Mouse (Mus musculus) kidney, embryonic 15.5 days (tissue): ENCODE data around the gene Prss38. TPM values are rescaled to one million over a fixed set of nuclear protein-coding genes. Genes with fewer than 3 reads are reported as not detected.
A peak's percentile ranks its signal among the peaks of the same experiment; 100 is the strongest.

ENCODE experiments used
- ATAC-seq: fragments of 200-750 bp; cut with Nextera tagmentation; replicated peaks from 2 replicates; pipeline ENCODE4 v1.8.0; 2017; ENCODE audit warnings: moderate TSS enrichment; ENCODE audit not compliant: low FRiP score
- H3K27ac ChIP-seq: fragments of 300-500 bp; sonication (generic); 2 replicates; pipeline ENCODE4 v1.5.1; 2015; ENCODE audit warnings: mild to moderate bottlenecking, inconsistent platforms
- H3K27me3 ChIP-seq: fragments of 300-500 bp; sonication (generic); 2 replicates; pipeline ENCODE4 v1.6.1; 2015; ENCODE audit warnings: inconsistent platforms
- H3K36me3 ChIP-seq: fragments of 300-500 bp; sonication (generic); 2 replicates; pipeline ENCODE4 v1.6.1; 2015; ENCODE audit warnings: inconsistent platforms
- H3K4me1 ChIP-seq: fragments of 300-500 bp; sonication (generic); 2 replicates; pipeline ENCODE4 v1.6.1; 2015; ENCODE audit warnings: inconsistent platforms
- H3K4me2 ChIP-seq: fragments of 300-500 bp; sonication (generic); 2 replicates; pipeline ENCODE4 v1.6.1; 2015; ENCODE audit warnings: moderate library complexity, mild to moderate bottlenecking, inconsistent platforms
- H3K4me3 ChIP-seq: fragments of 300-500 bp; sonication (generic); replicated peaks from 2 replicates; pipeline ENCODE4 v1.5.1; 2015; ENCODE audit warnings: mild to moderate bottlenecking, inconsistent platforms
- H3K9ac ChIP-seq: fragments of 300-500 bp; sonication (generic); 2 replicates; pipeline ENCODE4 v1.6.1; 2015; ENCODE audit warnings: mild to moderate bottlenecking, inconsistent platforms
- H3K9me3 ChIP-seq: fragments of 300-500 bp; sonication (generic); replicated peaks from 2 replicates; pipeline ENCODE4 v1.6.1; 2016; ENCODE audit warnings: inconsistent platforms
- WGBS: fragments of 180-500 bp; shearing (Covaris S2); methylation state at CpG from one replicate; pipeline ENCODE4 v1.1.7; 2015; ENCODE audit warnings: mixed read lengths; 5-methylcytosine and 5-hydroxymethylcytosine counted together
- polyA plus RNA-seq: library from polyadenylated mRNA; unstranded; fragments of >200 nt; fragmentation: Nextera tagmentation; extraction: Ambion mirVana; gene quantifications from 2 replicates; pipeline ENCODE4 v1.2.1, GENCODE M21; 2015

Prss38 gene
- polyA plus RNA-seq, 1 experiment from 2014 or later, result not detected

- Histone ChIP-seq H3K36me3 (no peaks in the 10 kb centered on the region), H3K4me3 (no peak overlapping the region), H3K9ac (no peak overlapping the region), H3K27ac (0 out of 2 replicates have a peak overlapping the region, but pooled peaks have one; percentile 20), H3K4me1 (peaks cover 27% of the 10 kb centered on the region), H3K4me2 (no peak overlapping the region), H3K27me3 (no peaks in the 10 kb centered on the region), H3K9me3 (no peaks in the 10 kb centered on the region)
- ATAC-seq, result no peak
- WGBS, result 16% methylated on average over 3 of the region's 3 CpGs
Measured at GRCm38 (mm10) chr11:59366633-59367032, 8.8 kb downstream of the Prss38 start.

GRCm38 (mm10) chr11:59366031-59366430 lies 9.4 kb downstream of the Prss38 start:
- no peak for ATAC-seq
- H3K36me3 ChIP-seq, result no peaks in the 10 kb centered on the region
- no peaks in the 10 kb centered on the region for H3K9me3 ChIP-seq
- H3K4me3 ChIP-seq, result no peak overlapping the region
- H3K27ac ChIP-seq, result 0 out of 2 replicates have a peak overlapping the region, but pooled peaks have one; percentile 45
- H3K27me3 ChIP-seq, result no peaks in the 10 kb centered on the region
- H3K9ac ChIP-seq, result no peak overlapping the region
- H3K4me2 ChIP-seq, result no peak overlapping the region
- 65% methylated on average over 3 of the region's 3 CpGs for WGBS
- H3K4me1 ChIP-seq, result peaks cover 27% of the 10 kb centered on the region

GRCm38 (mm10) chr11:59364417-59364816 lies 11.0 kb downstream of the Prss38 start:
- no peak overlapping the region for H3K4me2 ChIP-seq
- H3K27me3 ChIP-seq, result no peaks in the 10 kb centered on the region
- peaks cover 27% of the 10 kb centered on the region for H3K4me1 ChIP-seq
- ATAC-seq, result peak; percentile 56; the same call in 1 of the 2 replicates
- no peak overlapping the region for H3K4me3 ChIP-seq
- H3K36me3 ChIP-seq, result no peaks in the 10 kb centered on the region
- H3K9ac ChIP-seq, result no peak overlapping the region
- 42% methylated on average over 3 of the region's 3 CpGs for WGBS
- peak overlapping the region; percentile 13; the same call in 1 of the 2 replicates for H3K27ac ChIP-seq
- H3K9me3 ChIP-seq, result no peaks in the 10 kb centered on the region

GRCm38 (mm10) chr11:59364007-59364406 lies 11.4 kb downstream of the Prss38 start:
- Histone ChIP-seq H3K27me3 (no peaks in the 10 kb centered on the region), H3K9me3 (no peaks in the 10 kb centered on the region), H3K27ac (peak overlapping the region; percentile 13; the same call in 1 of the 2 replicates), H3K4me1 (peaks cover 27% of the 10 kb centered on the region), H3K4me3 (no peak overlapping the region), H3K9ac (no peak overlapping the region), H3K36me3 (no peaks in the 10 kb centered on the region), H3K4me2 (no peak overlapping the region)
- WGBS, result 80% methylated on average over 9 of the region's 9 CpGs
- ATAC-seq, result no peak

- H3K4me1 ChIP-seq, result peaks cover 34% of the 10 kb centered on the region
- H3K27me3 ChIP-seq, result no peaks in the 10 kb centered on the region
- no peaks in the 10 kb centered on the region for H3K9me3 ChIP-seq
- H3K27ac ChIP-seq, result no peak overlapping the region
- 80% methylated on average over 9 of the region's 9 CpGs for WGBS
- H3K36me3 ChIP-seq, result no peaks in the 10 kb centered on the region
- no peak overlapping the region for H3K9ac ChIP-seq
- no peak overlapping the region for H3K4me2 ChIP-seq
- H3K4me3 ChIP-seq, result no peak overlapping the region
- no peak for ATAC-seq
Measured at GRCm38 (mm10) chr11:59361291-59361690, 14.2 kb downstream of the Prss38 start.

- no peak overlapping the region for H3K9ac ChIP-seq
- no peaks in the 10 kb centered on the region for H3K9me3 ChIP-seq
- no peak overlapping the region for H3K4me2 ChIP-seq
- H3K27me3 ChIP-seq, result 0 out of 2 replicates have a peak, but pooled peaks cover 6% of the 10 kb centered on the region
- H3K4me1 ChIP-seq, result peaks cover 12% of the 10 kb centered on the region
- H3K36me3 ChIP-seq, result no peaks in the 10 kb centered on the region
- no peak overlapping the region for H3K4me3 ChIP-seq
- no peak overlapping the region for H3K27ac ChIP-seq
- ATAC-seq, result peak; percentile 49
- 17% methylated on average over 11 of the region's 11 CpGs for WGBS
Measured at GRCm38 (mm10) chr11:59356874-59357289, 18.6 kb downstream of the Prss38 start.

GRCm38 (mm10) chr11:59354793-59355192 lies 20.7 kb downstream of the Prss38 start:
- ATAC-seq, result no peak
- Histone ChIP-seq H3K27me3 (0 out of 2 replicates have a peak, but pooled peaks cover 6% of the 10 kb centered on the region), H3K27ac (no peak overlapping the region), H3K4me2 (no peak overlapping the region), H3K36me3 (no peaks in the 10 kb centered on the region), H3K4me1 (peaks cover 21% of the 10 kb centered on the region), H3K4me3 (no peak overlapping the region), H3K9ac (no peak overlapping the region), H3K9me3 (no peaks in the 10 kb centered on the region)
- 83% methylated on average over 4 of the region's 4 CpGs for WGBS

- ATAC-seq, result no peak
- no peak overlapping the region for H3K9ac ChIP-seq
- WGBS, result 82% methylated on average over 2 of the region's 2 CpGs
- no peaks in the 10 kb centered on the region for H3K36me3 ChIP-seq
- 0 out of 2 replicates have a peak, but pooled peaks cover 1% of the 10 kb centered on the region for H3K27me3 ChIP-seq
- peaks cover 16% of the 10 kb centered on the region for H3K4me1 ChIP-seq
- H3K9me3 ChIP-seq, result no peaks in the 10 kb centered on the region
- no peak overlapping the region; the same call in 1 of the 2 replicates for H3K27ac ChIP-seq
- no peak overlapping the region for H3K4me2 ChIP-seq
- no peak overlapping the region for H3K4me3 ChIP-seq
Measured at GRCm38 (mm10) chr11:59350326-59350725, 25.1 kb downstream of the Prss38 start.

- Histone ChIP-seq H3K9me3 (no peaks in the 10 kb centered on the region), H3K27ac (no peak overlapping the region), H3K36me3 (no peaks in the 10 kb centered on the region), H3K4me3 (no peak overlapping the region), H3K27me3 (no peaks in the 10 kb centered on the region), H3K4me2 (no peak overlapping the region), H3K9ac (no peak overlapping the region), H3K4me1 (peaks cover 16% of the 10 kb centered on the region)
- WGBS, result 70% methylated on average over 11 of the region's 11 CpGs
- ATAC-seq, result no peak
Measured at GRCm38 (mm10) chr11:59346166-59346910, 29.1 kb downstream of the Prss38 start.

GRCm38 (mm10) chr11:59342956-59343355 lies 32.5 kb downstream of the Prss38 start:
- Histone ChIP-seq H3K27me3 (no peaks in the 10 kb centered on the region), H3K4me1 (peaks cover 10% of the 10 kb centered on the region), H3K4me3 (no peak overlapping the region), H3K9ac (no peak overlapping the region), H3K4me2 (no peak overlapping the region), H3K9me3 (no peaks in the 10 kb centered on the region), H3K36me3 (no peaks in the 10 kb centered on the region), H3K27ac (no peak overlapping the region)
- 77% methylated on average over 5 of the region's 5 CpGs for WGBS
- no peak for ATAC-seq

- no peak for ATAC-seq
- Histone ChIP-seq H3K4me3 (no peak overlapping the region), H3K27ac (no peak overlapping the region), H3K4me2 (no peak overlapping the region), H3K27me3 (no peaks in the 10 kb centered on the region), H3K4me1 (peaks cover 17% of the 10 kb centered on the region), H3K9ac (no peak overlapping the region), H3K9me3 (no peaks in the 10 kb centered on the region), H3K36me3 (no peaks in the 10 kb centered on the region)
- WGBS, result 76% methylated on average over 2 of the region's 2 CpGs
Measured at GRCm38 (mm10) chr11:59338736-59339120, 36.7 kb downstream of the Prss38 start.

- Histone ChIP-seq H3K4me3 (no peak overlapping the region), H3K4me1 (peaks cover 19% of the 10 kb centered on the region), H3K4me2 (no peak overlapping the region), H3K36me3 (no peaks in the 10 kb centered on the region), H3K27ac (no peak overlapping the region), H3K27me3 (no peaks in the 10 kb centered on the region), H3K9ac (no peak overlapping the region), H3K9me3 (no peaks in the 10 kb centered on the region)
- 58% methylated on average over 13 of the region's 13 CpGs for WGBS
- no peak for ATAC-seq
Measured at GRCm38 (mm10) chr11:59337955-59338735, 37.3 kb downstream of the Prss38 start.
